Mouse (Mus musculus) hindbrain, postnatal 0 days (tissue): ENCODE results near the gene Lemd2. TPM values are rescaled to one million over a fixed set of nuclear protein-coding genes. Genes with fewer than 3 reads are reported as not detected.

ENCODE experiments used
- ATAC-seq: fragments of 200-750 bp; cut with Nextera tagmentation; 2 replicates; pipeline ENCODE4 v1.8.0; 2017; ENCODE audit warnings: mild to moderate bottlenecking, moderate TSS enrichment, moderate library complexity
- DNase-seq: peaks from one replicate; pipeline ENCODE4 v3.0.0-alpha.2; 2015; ENCODE audit warnings: low spot score
- H3K27ac ChIP-seq: fragments of 300-500 bp; sonication (generic); 2 replicates; pipeline ENCODE4 v1.5.1; 2014; ENCODE audit warnings: mild to moderate bottlenecking
- H3K27me3 ChIP-seq: fragments of 300-500 bp; sonication (generic); 2 replicates; pipeline ENCODE4 v1.6.1; 2014; ENCODE audit warnings: low read length, mixed read lengths; ENCODE audit not compliant: insufficient read depth
- H3K36me3 ChIP-seq: fragments of 300-500 bp; sonication (generic); 2 replicates; pipeline ENCODE4 v1.6.1; 2014; ENCODE audit warnings: low read length, mixed read lengths; ENCODE audit not compliant: insufficient read depth
- H3K4me1 ChIP-seq: fragments of 300-500 bp; sonication (generic); 2 replicates; pipeline ENCODE4 v1.6.1; 2014; ENCODE audit warnings: antibody characterized with exemption, low read length, mixed read lengths; ENCODE audit not compliant: insufficient read depth
- H3K4me2 ChIP-seq: fragments of 300-500 bp; sonication (generic); 2 replicates; pipeline ENCODE4 v1.6.1; 2014; ENCODE audit warnings: low read depth, mild to moderate bottlenecking, low read length, moderate library complexity, mixed read lengths
- H3K4me3 ChIP-seq: fragments of 300-500 bp; sonication (generic); 2 replicates; pipeline ENCODE4 v1.5.1; 2014; ENCODE audit warnings: low read length
- H3K9ac ChIP-seq: fragments of 300-500 bp; sonication (generic); replicated peaks from 2 replicates; pipeline ENCODE4 v1.6.1; 2014; ENCODE audit warnings: mild to moderate bottlenecking, low read length, moderate library complexity, mixed read lengths
- H3K9me3 ChIP-seq: fragments of 300-500 bp; sonication (generic); 2 replicates; pipeline ENCODE4 v1.6.1; 2016; ENCODE audit warnings: low read length, mixed read lengths
- CTCF ChIP-seq: IDR thresholded peaks from 2 replicates; pipeline ENCODE4 v1.5.1; 2016; ENCODE audit warnings: antibody characterized with exemption, control low read depth, low read depth
- WGBS: fragments of 180-500 bp; shearing (Covaris S2); extraction: QIAGEN DNeasy Blood & Tissue Kit; methylation state at CpG from one replicate; pipeline ENCODE4 v1.1.7; 2014; 5-methylcytosine and 5-hydroxymethylcytosine counted together
- polyA plus RNA-seq: library from polyadenylated mRNA; unstranded; fragments of >200 nt; fragmentation: Nextera tagmentation; extraction: Ambion mirVana; gene quantifications from 2 replicates; pipeline ENCODE4 v1.2.1, GENCODE M21; 2015
- total RNA-seq: library from RNA; depleted of rRNA; stranded (reverse); fragments of >200 nt; gene quantifications from 2 replicates; pipeline ENCODE4 v1.2.3, GENCODE M21; 2014

The Lemd2 gene
- total and polyA plus RNA-seq, 2 experiments from 2014 or later: 18.4 to 112 TPM

DNA sequence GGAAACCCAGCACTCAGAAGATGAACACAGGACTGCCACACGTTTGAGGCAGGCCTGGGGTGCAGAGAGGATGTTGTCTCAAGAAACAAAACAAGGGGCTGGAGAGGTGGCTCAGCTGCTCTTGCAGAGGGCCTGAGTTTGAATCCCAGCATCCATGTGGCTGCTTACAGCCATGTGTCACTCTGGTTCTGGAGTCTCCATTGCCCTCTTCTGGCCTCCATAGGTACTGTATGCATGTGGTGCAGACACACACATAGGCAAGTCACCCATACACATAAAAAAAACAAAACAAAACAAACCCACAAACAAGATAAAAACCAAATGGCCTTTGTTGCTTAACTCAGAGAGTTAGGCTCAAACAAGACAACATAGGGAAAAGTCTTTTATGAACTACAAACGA lies 2.3 kb downstream of the Lemd2 start:
- no peak overlapping the region for H3K4me3 ChIP-seq
- peaks cover 17% of the 10 kb centered on the region for H3K36me3 ChIP-seq
- H3K9ac ChIP-seq: no peak overlapping the region
- H3K27me3 ChIP-seq: no peaks in the 10 kb centered on the region
- H3K4me1 ChIP-seq: peaks cover 4% of the 10 kb centered on the region; the same call in 1 of the 2 replicates
- no peak for ATAC-seq
- no peak overlapping the region for H3K4me2 ChIP-seq
- peak; percentile 63 for TF ChIP-seq CTCF
- peak; percentile 51 for DNase-seq
- no peaks in the 10 kb centered on the region for H3K9me3 ChIP-seq
- H3K27ac ChIP-seq: no peak overlapping the region
- WGBS: 78% methylated on average over 2 of the region's 2 CpGs

DNA sequence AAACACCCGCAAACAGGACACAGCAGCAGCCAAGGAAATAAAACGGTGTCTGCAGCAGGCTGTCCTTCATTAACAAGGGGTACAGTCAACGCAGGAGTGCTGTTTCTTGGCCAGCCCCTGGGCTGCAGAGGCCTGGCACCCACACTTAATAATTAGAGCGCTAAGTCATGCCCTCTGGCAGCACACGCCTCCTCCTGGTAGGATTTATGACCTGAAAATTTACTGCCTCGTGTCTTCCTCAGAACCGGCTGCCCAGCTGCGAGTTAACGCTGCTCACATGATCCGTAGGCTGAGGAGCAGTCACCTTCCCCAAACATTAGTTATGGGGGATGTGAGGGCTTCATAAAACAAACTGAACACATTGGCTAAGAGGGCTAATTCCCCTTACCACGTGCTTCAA lies 3.5 kb downstream of the Lemd2 start:
- H3K9ac ChIP-seq: no peak overlapping the region
- peaks cover 4% of the 10 kb centered on the region; the same call in 1 of the 2 replicates for H3K4me1 ChIP-seq
- no peaks in the 10 kb centered on the region for H3K9me3 ChIP-seq
- peaks cover 28% of the 10 kb centered on the region for H3K36me3 ChIP-seq
- no peak overlapping the region for H3K4me3 ChIP-seq
- H3K27ac ChIP-seq: no peak overlapping the region
- no peak overlapping the region for H3K4me2 ChIP-seq
- ATAC-seq (no peak), DNase-seq (no peak)
- WGBS: 61% methylated on average over 11 of the region's 11 CpGs
- H3K27me3 ChIP-seq: no peaks in the 10 kb centered on the region
- no peak for TF ChIP-seq CTCF

DNA sequence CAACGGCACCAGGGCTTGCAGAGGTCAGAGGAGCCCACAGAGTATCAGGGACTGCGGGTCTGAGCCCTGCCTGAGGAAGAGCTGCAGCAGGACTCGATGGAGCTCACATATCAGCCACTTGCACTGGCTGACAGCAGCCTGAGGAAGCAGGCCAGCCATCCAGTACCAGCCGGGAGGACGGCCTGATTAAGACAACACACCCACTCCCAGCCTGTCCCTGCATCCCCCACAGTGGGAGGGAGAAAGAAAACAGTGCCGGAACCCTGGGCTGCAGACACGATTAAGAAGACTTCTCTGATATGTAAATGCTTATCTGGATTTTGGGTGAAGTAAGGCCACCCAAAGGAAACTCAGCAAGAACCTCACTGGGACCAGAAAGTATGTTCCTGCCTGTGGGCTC lies 4.4 kb downstream of the Lemd2 start:
- no peak for ATAC-seq
- no peaks in the 10 kb centered on the region for H3K9me3 ChIP-seq
- H3K27me3 ChIP-seq: no peaks in the 10 kb centered on the region
- H3K4me2 ChIP-seq: no peak overlapping the region
- peaks cover 38% of the 10 kb centered on the region for H3K36me3 ChIP-seq
- H3K27ac ChIP-seq: no peak overlapping the region
- peaks cover 4% of the 10 kb centered on the region; the same call in 1 of the 2 replicates for H3K4me1 ChIP-seq
- DNase-seq: no peak
- no peak for TF ChIP-seq CTCF
- no peak overlapping the region for H3K4me3 ChIP-seq
- H3K9ac ChIP-seq: no peak overlapping the region
- WGBS: 84% methylated on average over 7 of the region's 7 CpGs

- Histone ChIP-seq H3K9ac (no peak overlapping the region), H3K4me1 (peaks cover 8% of the 10 kb centered on the region; the same call in 1 of the 2 replicates), H3K27me3 (no peaks in the 10 kb centered on the region), H3K4me3 (no peak overlapping the region), H3K4me2 (no peak overlapping the region), H3K27ac (no peak overlapping the region), H3K9me3 (no peaks in the 10 kb centered on the region), H3K36me3 (peaks cover 41% of the 10 kb centered on the region)
- 95% methylated on average over 9 of the region's 9 CpGs for WGBS
- TF ChIP-seq CTCF: no peak
- DNase-seq (no peak), ATAC-seq (no peak)
Observed at GRCm38 (mm10) chr17:27199205-27199604, 5.1 kb downstream of the Lemd2 start.

DNA sequence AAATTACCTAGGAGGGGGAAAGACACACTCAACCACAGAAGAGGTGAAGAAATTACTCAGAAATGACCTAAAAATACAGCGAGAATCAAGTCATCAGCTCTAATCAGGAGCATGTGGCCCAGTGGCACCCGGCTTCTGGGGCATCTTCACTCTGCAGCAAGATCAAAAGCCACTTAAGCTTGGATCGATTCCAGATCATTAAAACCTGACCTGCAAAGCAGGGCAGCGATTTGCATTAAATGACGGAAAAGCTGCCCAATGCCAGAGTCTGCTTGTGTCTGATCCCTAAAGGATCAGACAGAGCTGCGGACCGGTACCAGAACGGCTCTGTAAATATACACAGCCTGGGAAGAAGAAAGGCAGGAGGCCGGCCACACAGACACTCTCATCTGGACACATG lies 8.1 kb downstream of the Lemd2 start:
- Histone ChIP-seq H3K27me3 (no peaks in the 10 kb centered on the region), H3K9ac (no peak overlapping the region), H3K27ac (no peak overlapping the region), H3K4me3 (no peak overlapping the region), H3K4me2 (no peak overlapping the region), H3K4me1 (peaks cover 9% of the 10 kb centered on the region), H3K9me3 (no peaks in the 10 kb centered on the region), H3K36me3 (peaks cover 70% of the 10 kb centered on the region)
- 47% methylated on average over 9 of the region's 9 CpGs for WGBS
- DNase-seq: no peak
- no peak for ATAC-seq
- no peak for TF ChIP-seq CTCF

GRCm38 (mm10) chr17:27194258-27195185 lies 9.7 kb downstream of the Lemd2 start:
- Histone ChIP-seq H3K4me2 (no peak overlapping the region), H3K27me3 (no peaks in the 10 kb centered on the region), H3K27ac (0 out of 2 replicates have a peak overlapping the region, but pooled peaks have one; percentile 20), H3K36me3 (peaks cover 66% of the 10 kb centered on the region), H3K9ac (no peak overlapping the region), H3K4me1 (peaks cover 9% of the 10 kb centered on the region), H3K4me3 (no peak overlapping the region), H3K9me3 (no peaks in the 10 kb centered on the region)
- DNase-seq (no peak), ATAC-seq (no peak)
- WGBS: 49% methylated on average over 20 of the region's 20 CpGs
- no peak for TF ChIP-seq CTCF

DNA sequence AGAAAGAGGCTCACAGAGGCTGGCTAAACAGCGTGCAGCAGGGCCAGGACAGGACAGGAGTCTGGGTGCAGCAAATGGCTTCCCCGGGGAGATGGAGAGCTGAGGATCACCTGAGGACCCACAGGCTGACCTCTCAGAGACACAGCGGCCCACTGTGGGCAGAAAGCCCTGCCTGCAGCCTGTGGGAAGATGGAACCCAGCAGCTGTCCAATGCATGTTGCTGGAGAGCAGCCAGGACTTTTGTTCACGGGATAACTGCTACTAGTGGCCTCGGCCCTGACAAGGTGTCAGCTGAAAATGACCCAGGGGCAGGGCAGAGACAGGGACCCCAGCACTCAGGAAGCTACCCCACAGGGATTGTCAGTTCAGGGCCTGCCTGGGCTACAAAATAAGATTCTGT lies 12.5 kb downstream of the Lemd2 start:
- TF ChIP-seq CTCF: no peak
- peaks cover 57% of the 10 kb centered on the region for H3K36me3 ChIP-seq

More for the DNA sequence above, 12.5 kb downstream of the Lemd2 start:
- H3K4me2 ChIP-seq: no peak overlapping the region
- H3K9ac ChIP-seq: no peak overlapping the region
- DNase-seq (no peak), ATAC-seq (no peak)
- H3K4me3 ChIP-seq: no peak overlapping the region
- H3K27me3 ChIP-seq: no peaks in the 10 kb centered on the region
- no peaks in the 10 kb centered on the region for H3K9me3 ChIP-seq
- no peak overlapping the region for H3K27ac ChIP-seq
- WGBS: 51% methylated on average over 5 of the region's 5 CpGs
- H3K4me1 ChIP-seq: peaks cover 9% of the 10 kb centered on the region
